Mouse (Mus musculus) heart, embryonic 13.5 days (tissue): ENCODE results near the gene Slc7a8. TPM values are rescaled to one million over a fixed set of nuclear protein-coding genes. Genes with fewer than 3 reads are reported as not detected.

Experiments
- ATAC-seq: fragments of 200-750 bp; cut with Nextera tagmentation; 2 replicates; pipeline ENCODE4 v1.8.0; 2017; ENCODE audit warnings: moderate TSS enrichment; ENCODE audit not compliant: insufficient number of reproducible peaks, low FRiP score, low TSS enrichment; ENCODE audit errors: extremely low read depth
- H3K27ac ChIP-seq: fragments of 300-500 bp; sonication (generic); replicated peaks from 2 replicates; pipeline ENCODE4 v1.5.1; 2015; ENCODE audit warnings: moderate library complexity, mild to moderate bottlenecking, inconsistent platforms
- H3K27me3 ChIP-seq: fragments of 300-500 bp; sonication (generic); replicated peaks from 2 replicates; pipeline ENCODE4 v1.6.1; 2015; ENCODE audit warnings: mild to moderate bottlenecking, inconsistent platforms
- H3K36me3 ChIP-seq: fragments of 300-500 bp; sonication (generic); 2 replicates; pipeline ENCODE4 v1.6.1; 2015; ENCODE audit warnings: mild to moderate bottlenecking, inconsistent platforms
- H3K4me1 ChIP-seq: fragments of 300-500 bp; sonication (generic); 2 replicates; pipeline ENCODE4 v1.6.1; 2015; ENCODE audit warnings: inconsistent platforms
- H3K4me2 ChIP-seq: fragments of 300-500 bp; sonication (generic); 2 replicates; pipeline ENCODE4 v1.6.1; 2015; ENCODE audit warnings: inconsistent platforms, mild to moderate bottlenecking, moderate library complexity
- H3K4me3 ChIP-seq: fragments of 300-500 bp; sonication (generic); 2 replicates; pipeline ENCODE4 v1.5.1; 2015; ENCODE audit warnings: moderate library complexity, mild to moderate bottlenecking, inconsistent platforms
- H3K9ac ChIP-seq: fragments of 300-500 bp; sonication (generic); 2 replicates; pipeline ENCODE4 v1.6.1; 2015; ENCODE audit warnings: inconsistent platforms, mild to moderate bottlenecking, moderate library complexity
- H3K9me3 ChIP-seq: fragments of 300-500 bp; sonication (generic); 2 replicates; pipeline ENCODE4 v1.6.1; 2016; ENCODE audit warnings: inconsistent platforms
- WGBS: fragments of 180-500 bp; shearing (Covaris S2); methylation state at CpG from one replicate; pipeline ENCODE4 v1.1.7; 2015; ENCODE audit warnings: mixed read lengths; 5-methylcytosine and 5-hydroxymethylcytosine counted together
- polyA plus RNA-seq: library from polyadenylated mRNA; unstranded; fragments of >200 nt; fragmentation: Nextera tagmentation; extraction: Ambion mirVana; gene quantifications from 2 replicates; pipeline ENCODE4 v1.2.1, GENCODE M21; 2015

The Slc7a8 gene
- polyA plus RNA-seq, 1 experiment from 2014 or later = 3.4 TPM

DNA sequence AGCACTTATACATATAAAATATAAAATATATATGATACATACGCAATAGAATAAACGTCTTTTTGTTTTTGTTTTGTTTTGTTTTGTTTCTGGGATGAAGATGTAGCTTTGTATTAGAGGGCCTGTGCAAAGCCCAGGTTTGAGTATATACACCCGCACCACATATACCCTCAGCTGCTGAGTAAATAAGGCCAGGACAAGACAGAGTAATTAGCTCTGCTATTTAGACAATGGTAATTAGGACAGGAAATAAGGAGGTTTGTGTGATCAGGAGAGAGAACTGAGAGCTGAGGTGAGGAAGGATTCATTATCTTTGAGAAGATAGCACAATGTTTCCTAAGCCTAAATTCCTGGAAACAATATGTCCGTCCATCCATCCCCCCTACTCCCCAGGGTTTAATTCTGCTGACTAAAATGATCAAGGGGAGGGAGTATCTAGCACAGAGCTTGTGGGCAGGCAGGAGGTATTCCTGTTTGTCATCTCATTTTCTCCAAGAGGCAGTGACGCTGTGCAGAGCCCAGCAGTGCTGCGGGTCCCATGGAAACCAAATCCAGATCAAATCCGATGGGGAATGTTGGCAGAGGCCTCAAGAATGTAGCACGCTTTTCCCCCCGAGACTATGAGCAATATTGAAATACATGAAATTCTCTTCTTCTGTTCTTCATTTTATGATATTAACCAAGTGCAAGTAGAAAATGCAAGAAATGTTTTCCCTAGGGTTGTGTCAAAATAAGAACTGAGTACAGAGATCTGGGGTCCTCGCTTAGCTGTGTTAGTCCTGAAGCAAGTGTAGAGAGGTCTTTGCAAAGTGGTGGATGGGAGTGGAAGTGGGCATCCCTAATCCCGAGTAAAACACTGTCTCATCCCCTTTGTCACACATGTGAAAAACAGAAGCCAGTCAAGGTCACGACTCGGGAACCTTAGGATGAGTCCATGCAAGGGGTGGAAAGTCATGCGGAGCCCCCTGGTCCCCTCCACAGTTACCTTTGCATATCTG, 44.9 kb downstream of the Slc7a8 start:
- Histone ChIP-seq H3K4me3 (no peak overlapping the region), H3K9me3 (no peaks in the 10 kb centered on the region), H3K4me1 (peaks cover 26% of the 10 kb centered on the region), H3K27ac (no peak overlapping the region), H3K4me2 (no peak overlapping the region), H3K9ac (0 out of 2 replicates have a peak overlapping the region, but pooled peaks have one; percentile 19), H3K27me3 (no peaks in the 10 kb centered on the region), H3K36me3 (no peaks in the 10 kb centered on the region)
- no peak; the same call in 1 of the 2 replicates for ATAC-seq
- WGBS = 46% methylated on average over 14 of the region's 14 CpGs

DNA sequence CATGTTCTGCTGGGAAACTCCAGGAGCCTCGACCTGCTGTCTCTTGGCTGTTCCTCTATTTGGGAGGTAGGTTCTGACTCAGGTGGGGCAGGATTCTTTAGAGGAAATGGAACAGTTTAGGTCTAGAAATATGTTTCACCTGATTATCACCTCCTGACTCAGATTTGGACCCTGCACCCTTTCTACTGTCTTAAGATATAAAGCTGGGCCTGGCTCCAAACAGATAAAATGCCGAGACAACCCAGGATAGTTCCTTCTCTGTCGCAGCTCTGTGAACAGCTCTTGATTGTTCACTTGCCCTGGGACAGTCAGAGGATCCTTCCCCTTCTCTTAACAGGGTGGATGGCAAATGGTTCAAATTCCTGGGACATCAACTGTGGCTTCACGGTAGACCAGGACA, 46.5 kb downstream of the Slc7a8 start:
- H3K9ac ChIP-seq = no peak overlapping the region
- H3K27ac ChIP-seq = no peak overlapping the region
- H3K4me2 ChIP-seq = no peak overlapping the region
- no peaks in the 10 kb centered on the region for H3K9me3 ChIP-seq
- WGBS = 37% methylated on average over 4 of the region's 4 CpGs
- ATAC-seq = no peak
- peaks cover 24% of the 10 kb centered on the region for H3K4me1 ChIP-seq
- no peak overlapping the region for H3K4me3 ChIP-seq
- H3K27me3 ChIP-seq = no peaks in the 10 kb centered on the region
- H3K36me3 ChIP-seq = no peaks in the 10 kb centered on the region

DNA sequence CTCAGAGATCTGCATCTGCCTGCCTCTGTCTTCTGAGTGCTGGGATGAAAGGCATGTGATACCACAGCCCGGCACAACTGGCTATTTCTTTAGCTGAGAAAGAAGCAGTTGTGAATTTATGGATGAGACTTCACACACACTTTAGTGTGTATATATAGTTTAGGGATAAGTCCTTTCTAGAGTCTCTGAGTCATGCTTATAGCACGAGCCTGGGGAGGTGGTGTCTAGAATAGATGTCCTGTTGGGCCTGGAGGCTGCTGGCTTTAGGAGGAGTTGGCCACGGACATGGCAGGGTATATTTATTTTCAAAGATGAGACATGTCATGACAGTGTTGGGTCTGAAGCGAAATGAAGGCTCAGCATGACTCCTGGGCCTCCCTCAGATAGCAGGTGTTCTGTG, 47.7 kb downstream of the Slc7a8 start:
- H3K9ac ChIP-seq = no peak overlapping the region
- H3K4me1 ChIP-seq = peaks cover 24% of the 10 kb centered on the region
- no peak overlapping the region for H3K4me3 ChIP-seq
- no peak overlapping the region for H3K27ac ChIP-seq
- no peak overlapping the region for H3K4me2 ChIP-seq
- 58% methylated on average over 4 of the region's 4 CpGs for WGBS
- no peaks in the 10 kb centered on the region for H3K36me3 ChIP-seq
- H3K9me3 ChIP-seq = no peaks in the 10 kb centered on the region
- no peak for ATAC-seq
- H3K27me3 ChIP-seq = no peaks in the 10 kb centered on the region

DNA sequence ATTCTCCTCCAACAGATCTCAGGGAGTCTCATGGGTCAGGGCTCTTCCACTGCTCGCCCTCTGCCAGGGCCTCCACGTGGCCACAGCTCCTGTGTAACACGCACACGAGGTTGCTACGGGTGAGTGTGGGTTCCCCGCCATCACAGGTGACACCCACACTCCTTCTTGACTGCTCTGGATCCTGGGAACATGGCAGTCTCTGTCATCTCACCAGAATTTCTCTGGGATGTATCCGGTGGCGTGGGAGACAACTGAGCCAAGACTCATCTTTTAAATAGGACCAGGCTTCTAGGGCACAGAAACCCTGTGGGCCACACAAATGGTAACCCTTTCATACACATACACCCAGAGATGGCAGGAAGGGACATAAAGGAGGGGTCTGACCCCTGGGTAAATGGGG, 49.5 kb downstream of the Slc7a8 start:
- Histone ChIP-seq H3K9ac (no peak overlapping the region), H3K4me1 (peaks cover 20% of the 10 kb centered on the region), H3K4me3 (no peak overlapping the region), H3K9me3 (no peaks in the 10 kb centered on the region), H3K4me2 (no peak overlapping the region), H3K36me3 (no peaks in the 10 kb centered on the region), H3K27me3 (no peaks in the 10 kb centered on the region), H3K27ac (no peak overlapping the region)
- no peak for ATAC-seq
- WGBS = 88% methylated on average over 8 of the region's 8 CpGs

DNA sequence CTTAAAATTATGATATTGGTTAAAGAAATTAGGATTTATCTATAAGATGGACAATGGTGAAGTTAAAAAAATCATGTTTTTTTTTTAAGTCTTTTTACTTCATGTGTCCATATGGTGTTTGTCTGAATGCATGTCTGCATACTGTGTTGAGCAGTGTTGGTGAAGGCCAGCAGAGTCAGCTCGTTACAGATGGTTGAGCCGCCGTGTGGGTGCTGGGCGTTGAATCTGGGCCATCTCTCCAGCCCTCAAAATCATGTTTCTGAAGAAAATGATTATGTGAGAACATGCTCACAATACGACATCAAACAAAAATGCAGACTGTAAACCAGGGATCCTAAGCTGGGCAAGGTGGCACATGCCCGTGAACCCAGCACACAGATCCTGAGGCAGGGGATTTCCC, 51.4 kb downstream of the Slc7a8 start:
- no peaks in the 10 kb centered on the region for H3K9me3 ChIP-seq
- no peaks in the 10 kb centered on the region for H3K27me3 ChIP-seq
- H3K27ac ChIP-seq = no peak overlapping the region
- H3K36me3 ChIP-seq = no peaks in the 10 kb centered on the region
- H3K4me1 ChIP-seq = peaks cover 4% of the 10 kb centered on the region
- 83% methylated on average over 6 of the region's 6 CpGs for WGBS
- H3K4me3 ChIP-seq = no peak overlapping the region
- no peak overlapping the region for H3K4me2 ChIP-seq
- no peak for ATAC-seq
- H3K9ac ChIP-seq = no peak overlapping the region

DNA sequence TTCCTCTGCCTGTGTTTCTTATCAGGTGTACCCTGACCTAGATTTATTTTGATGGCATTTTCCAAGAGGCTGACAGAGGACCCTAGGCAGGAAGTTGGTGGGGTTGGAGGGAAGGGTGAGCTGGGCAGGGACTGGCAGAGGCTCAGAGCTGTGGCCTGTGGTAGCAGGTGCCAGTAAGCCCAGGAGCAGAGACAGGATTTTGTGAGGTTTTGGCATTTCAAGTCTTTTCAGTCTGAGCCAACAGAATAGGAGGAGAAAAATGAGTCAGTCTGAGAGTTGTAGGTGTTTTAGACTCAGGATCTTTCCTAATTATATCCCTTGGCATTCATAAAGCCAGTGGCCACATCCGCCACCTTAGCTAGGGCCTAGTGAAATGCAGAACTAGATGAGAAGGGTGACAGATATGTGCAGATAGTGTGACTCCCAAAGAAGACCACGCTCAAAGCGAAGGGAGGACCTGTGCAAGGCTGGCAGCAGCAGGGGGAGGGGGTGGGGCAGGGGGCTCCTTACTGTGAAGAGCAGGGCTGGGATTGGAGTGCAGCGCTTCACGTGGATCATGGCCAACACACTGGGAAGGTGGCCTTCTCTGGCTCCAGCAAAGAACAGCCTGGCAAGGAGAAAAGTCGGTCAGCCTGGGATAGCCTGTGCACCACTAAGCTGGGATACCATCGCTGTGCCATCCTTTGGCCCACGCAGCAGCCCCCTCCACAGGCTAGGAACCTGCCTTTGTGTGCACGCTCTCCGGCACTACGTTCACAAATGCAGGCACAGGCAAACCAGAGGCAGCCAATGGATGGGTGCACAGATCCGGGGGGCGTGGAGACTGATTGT, 52.7 kb downstream of the Slc7a8 start:
- no peaks in the 10 kb centered on the region for H3K27me3 ChIP-seq
- ATAC-seq = no peak
- H3K9ac ChIP-seq = no peak overlapping the region
- H3K4me2 ChIP-seq = no peak overlapping the region
- H3K9me3 ChIP-seq = no peaks in the 10 kb centered on the region
- WGBS = 75% methylated on average over 13 of the region's 13 CpGs
- no peak overlapping the region for H3K4me3 ChIP-seq
- H3K4me1 ChIP-seq = no peaks in the 10 kb centered on the region
- H3K27ac ChIP-seq = no peak overlapping the region
- no peaks in the 10 kb centered on the region for H3K36me3 ChIP-seq

DNA sequence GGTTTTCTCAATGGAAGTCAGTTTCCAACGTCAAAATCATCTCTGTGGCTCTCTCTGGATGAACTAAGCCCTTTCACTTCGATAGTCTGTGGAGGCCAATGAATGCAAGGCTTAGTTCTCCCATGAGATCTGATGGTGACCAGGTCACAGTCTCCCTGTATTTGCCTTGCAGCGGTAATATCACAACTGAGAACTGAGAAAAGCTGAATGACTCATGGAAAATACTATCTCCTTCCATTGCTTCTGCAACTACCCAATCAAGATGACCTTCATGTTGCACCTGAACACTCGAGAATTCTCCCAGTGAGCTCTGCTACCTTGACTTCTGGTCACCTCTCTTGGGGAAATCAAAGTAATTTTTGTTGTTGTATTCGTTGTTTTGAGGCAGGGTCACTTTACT, 54.2 kb downstream of the Slc7a8 start:
- no peaks in the 10 kb centered on the region for H3K36me3 ChIP-seq
- 64% methylated on average over 5 of the region's 5 CpGs for WGBS
- no peaks in the 10 kb centered on the region for H3K4me1 ChIP-seq
- no peak overlapping the region for H3K9ac ChIP-seq
- H3K9me3 ChIP-seq = no peaks in the 10 kb centered on the region
- no peaks in the 10 kb centered on the region for H3K27me3 ChIP-seq
- no peak for ATAC-seq
- no peak overlapping the region for H3K27ac ChIP-seq
- no peak overlapping the region for H3K4me3 ChIP-seq
- no peak overlapping the region for H3K4me2 ChIP-seq

DNA sequence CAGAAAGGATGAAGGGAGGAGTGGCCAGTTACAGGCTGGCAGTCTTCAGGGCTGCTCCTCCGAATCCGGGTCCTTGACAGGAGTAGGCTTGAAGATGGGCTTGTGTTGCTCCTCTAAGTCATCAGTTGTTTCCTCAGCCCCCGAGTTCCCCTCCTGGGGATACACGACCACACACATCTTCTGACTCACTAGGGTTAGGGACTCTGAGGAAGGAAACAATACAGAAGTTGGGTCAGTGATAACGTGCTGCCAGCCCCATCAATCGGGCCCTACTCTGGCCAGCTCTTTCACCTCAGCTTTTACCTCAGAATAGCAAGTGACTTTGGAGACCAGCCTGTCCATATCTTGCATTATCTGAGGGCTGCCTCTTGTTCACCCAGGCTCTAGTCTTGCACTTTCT, 57.7 kb downstream of the Slc7a8 start:
- no peaks in the 10 kb centered on the region for H3K36me3 ChIP-seq
- 56% methylated on average over 6 of the region's 6 CpGs for WGBS
- H3K4me2 ChIP-seq = no peak overlapping the region
- no peaks in the 10 kb centered on the region for H3K9me3 ChIP-seq
- no peak overlapping the region for H3K4me3 ChIP-seq
- no peak overlapping the region for H3K9ac ChIP-seq
- no peaks in the 10 kb centered on the region for H3K4me1 ChIP-seq
- ATAC-seq = no peak
- H3K27ac ChIP-seq = no peak overlapping the region
- no peaks in the 10 kb centered on the region for H3K27me3 ChIP-seq

DNA sequence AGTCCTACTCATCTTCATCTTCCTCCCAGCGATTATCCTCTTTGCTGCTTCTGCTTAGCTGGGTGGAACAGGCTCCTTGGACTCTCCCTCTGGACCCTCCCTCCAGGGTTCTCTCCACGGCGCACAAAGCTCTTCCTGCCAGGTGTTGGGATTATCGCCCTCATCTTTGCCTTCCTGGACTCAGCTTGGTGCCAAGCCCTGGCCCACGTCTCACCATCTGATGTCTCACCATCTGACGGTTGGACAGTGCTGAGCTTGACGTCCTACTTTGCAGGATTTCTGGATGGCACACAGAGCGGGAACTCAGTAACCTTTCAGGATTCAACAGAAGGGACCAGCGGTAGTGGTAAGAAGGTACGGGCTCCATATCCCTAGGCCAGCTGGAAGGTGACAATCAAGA, 60.0 kb downstream of the Slc7a8 start:
- no peak for ATAC-seq
- Histone ChIP-seq H3K27me3 (no peaks in the 10 kb centered on the region), H3K9me3 (no peaks in the 10 kb centered on the region)

DNA sequence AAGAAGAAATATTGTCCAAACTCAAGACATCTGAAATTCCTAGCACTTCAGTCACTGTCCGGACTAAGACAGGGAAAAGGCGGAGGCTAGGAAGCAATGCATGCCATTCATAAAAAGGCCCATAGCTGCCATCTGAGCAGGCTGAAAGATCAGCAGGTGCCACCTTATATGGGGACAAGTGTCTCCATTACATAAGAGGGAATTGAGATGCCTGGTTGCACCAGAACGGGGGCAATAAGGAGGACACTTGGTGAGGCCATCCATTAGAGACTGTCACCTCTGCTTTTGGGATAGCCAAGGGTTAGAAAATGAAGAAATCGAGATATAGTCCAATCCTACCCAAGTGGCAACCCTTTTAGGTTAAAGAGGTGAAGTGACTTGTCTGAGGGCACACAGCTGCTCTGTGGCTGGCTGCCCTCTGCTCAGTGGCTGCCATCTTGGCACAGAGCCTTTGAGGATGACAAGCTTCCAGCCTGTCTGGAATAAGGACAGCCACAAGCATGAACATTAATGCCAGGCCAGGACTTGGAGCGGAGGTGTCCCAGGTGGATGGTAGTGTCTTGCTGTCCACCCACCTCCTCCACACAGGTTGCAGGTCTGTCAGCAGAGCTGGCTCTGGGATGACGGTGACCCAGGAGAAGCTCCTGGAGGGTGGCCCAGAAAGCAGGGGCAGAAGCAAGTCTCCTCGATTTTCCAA, 60.9 kb downstream of the Slc7a8 start:
- Histone ChIP-seq H3K9ac (no peak overlapping the region), H3K36me3 (no peaks in the 10 kb centered on the region), H3K27me3 (no peaks in the 10 kb centered on the region), H3K4me1 (no peaks in the 10 kb centered on the region), H3K27ac (no peak overlapping the region), H3K9me3 (no peaks in the 10 kb centered on the region), H3K4me2 (no peak overlapping the region), H3K4me3 (no peak overlapping the region)
- 79% methylated on average over 7 of the region's 7 CpGs for WGBS
- ATAC-seq = no peak

More for the DNA sequence above, 60.0 kb downstream of the Slc7a8 start:
- no peaks in the 10 kb centered on the region for H3K36me3 ChIP-seq
- no peaks in the 10 kb centered on the region for H3K4me1 ChIP-seq
- 73% methylated on average over 10 of the region's 10 CpGs for WGBS
- H3K4me3 ChIP-seq = no peak overlapping the region
- no peak overlapping the region for H3K27ac ChIP-seq
- no peak overlapping the region for H3K4me2 ChIP-seq
- no peak overlapping the region for H3K9ac ChIP-seq

DNA sequence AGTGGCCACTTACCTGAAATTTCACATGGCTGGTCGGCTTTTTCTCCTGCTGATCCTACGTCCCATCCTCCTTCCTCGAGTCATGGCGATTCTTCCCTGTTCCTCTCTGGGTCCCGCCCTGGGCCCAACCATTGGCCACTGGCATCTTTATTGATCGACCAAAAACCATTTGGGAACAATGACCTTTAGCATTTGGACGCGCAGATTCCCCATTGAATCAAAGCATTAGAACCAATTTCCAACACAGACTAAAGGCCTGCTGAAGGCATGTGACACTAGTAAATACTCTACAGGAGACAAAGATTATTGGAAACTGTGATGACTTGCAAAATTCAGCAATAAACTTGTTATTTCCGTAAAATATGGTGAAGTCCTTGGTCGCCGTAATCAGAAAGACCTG, 61.7 kb downstream of the Slc7a8 start:
- ATAC-seq = no peak
- H3K9me3 ChIP-seq = no peaks in the 10 kb centered on the region
- 86% methylated on average over 11 of the region's 11 CpGs for WGBS
- H3K4me3 ChIP-seq = no peak overlapping the region
- peaks cover 3% of the 10 kb centered on the region for H3K4me1 ChIP-seq
- H3K9ac ChIP-seq = no peak overlapping the region
- H3K27ac ChIP-seq = no peak overlapping the region
- H3K4me2 ChIP-seq = no peak overlapping the region
- no peaks in the 10 kb centered on the region for H3K36me3 ChIP-seq
- H3K27me3 ChIP-seq = no peaks in the 10 kb centered on the region
